Mouse (Mus musculus) small intestine, adult 2 months (tissue): Measurements from ENCODE around the gene Xpo5. TPM values are rescaled to one million over a fixed set of nuclear protein-coding genes. Genes with fewer than 3 reads are reported as not detected.
A peak's percentile ranks its signal among the peaks of the same experiment; 100 is the strongest.

Source experiments
- H3K27ac ChIP-seq: fragments of 200-500 bp; 2 replicates; pipeline ENCODE4 v1.5.1; 2012; ENCODE audit warnings: low read depth, low read length, control low read depth, inconsistent platforms; ENCODE audit not compliant: insufficient read depth
- H3K27me3 ChIP-seq: fragments of 200-500 bp; 2 replicates; pipeline ENCODE4 v1.6.1; 2012; ENCODE audit warnings: mild to moderate bottlenecking, moderate library complexity, low read length, inconsistent platforms; ENCODE audit not compliant: control insufficient read depth, insufficient read depth
- H3K36me3 ChIP-seq: fragments of 200-500 bp; 2 replicates; pipeline ENCODE4 v1.6.1; 2012; ENCODE audit warnings: mild to moderate bottlenecking, low read length, control low read depth, inconsistent platforms; ENCODE audit not compliant: control insufficient read depth, insufficient read depth
- H3K4me1 ChIP-seq: fragments of 200-500 bp; 2 replicates; pipeline ENCODE4 v1.6.1; 2012; ENCODE audit warnings: low read length, inconsistent platforms, mixed read lengths; ENCODE audit not compliant: control insufficient read depth, insufficient read depth, insufficient read length
- H3K4me3 ChIP-seq: fragments of 200-500 bp; 2 replicates; pipeline ENCODE4 v1.5.1; 2012; ENCODE audit warnings: low read depth, mild to moderate bottlenecking, control low read depth, inconsistent platforms, low read length, moderate library complexity
- CTCF ChIP-seq: fragments of 200-500 bp; IDR thresholded peaks from 2 replicates; pipeline ENCODE4 v1.5.1; 2012; ENCODE audit warnings: low read depth, mild to moderate bottlenecking, control low read depth, inconsistent platforms, low read length, moderate library complexity, mixed read lengths; ENCODE audit not compliant: insufficient replicate concordance, insufficient read length; ENCODE audit errors: extremely low read depth
- POLR2A ChIP-seq: fragments of 200-500 bp; IDR thresholded peaks from 2 replicates; pipeline ENCODE4 v1.6.1; 2012; ENCODE audit warnings: low read depth, mild to moderate bottlenecking, control low read depth, inconsistent platforms, low read length, moderate library complexity
- WGBS: fragments of 180-500 bp; shearing (Covaris S2); methylation state at CpG from one replicate; pipeline ENCODE4 v1.1.7; 2018; 5-methylcytosine and 5-hydroxymethylcytosine counted together
- polyA plus RNA-seq: library from polyadenylated mRNA; depleted of rRNA; stranded (reverse); fragments of >200 nt; gene quantifications from 2 replicates; pipeline ENCODE4 v1.2.3, GENCODE M21; 2012

The Xpo5 gene
- polyA plus RNA-seq, 1 experiment, result 8.4 TPM

- Histone ChIP-seq H3K4me1 (peaks cover 34% of the 10 kb centered on the region), H3K36me3 (peaks cover 37% of the 10 kb centered on the region), H3K27ac (peak overlapping the region; percentile 93), H3K4me3 (peak overlapping the region; percentile 41), H3K27me3 (no peaks in the 10 kb centered on the region)
- TF ChIP-seq POLR2A (peak; percentile 46; the same call in 1 of the 2 replicates), CTCF (no peak)
- WGBS, result 35% methylated on average over 10 of the region's 10 CpGs
Measured at GRCm38 (mm10) chr17:46268026-46268720, 65.6 kb downstream of the Xpo5 start.

DNA sequence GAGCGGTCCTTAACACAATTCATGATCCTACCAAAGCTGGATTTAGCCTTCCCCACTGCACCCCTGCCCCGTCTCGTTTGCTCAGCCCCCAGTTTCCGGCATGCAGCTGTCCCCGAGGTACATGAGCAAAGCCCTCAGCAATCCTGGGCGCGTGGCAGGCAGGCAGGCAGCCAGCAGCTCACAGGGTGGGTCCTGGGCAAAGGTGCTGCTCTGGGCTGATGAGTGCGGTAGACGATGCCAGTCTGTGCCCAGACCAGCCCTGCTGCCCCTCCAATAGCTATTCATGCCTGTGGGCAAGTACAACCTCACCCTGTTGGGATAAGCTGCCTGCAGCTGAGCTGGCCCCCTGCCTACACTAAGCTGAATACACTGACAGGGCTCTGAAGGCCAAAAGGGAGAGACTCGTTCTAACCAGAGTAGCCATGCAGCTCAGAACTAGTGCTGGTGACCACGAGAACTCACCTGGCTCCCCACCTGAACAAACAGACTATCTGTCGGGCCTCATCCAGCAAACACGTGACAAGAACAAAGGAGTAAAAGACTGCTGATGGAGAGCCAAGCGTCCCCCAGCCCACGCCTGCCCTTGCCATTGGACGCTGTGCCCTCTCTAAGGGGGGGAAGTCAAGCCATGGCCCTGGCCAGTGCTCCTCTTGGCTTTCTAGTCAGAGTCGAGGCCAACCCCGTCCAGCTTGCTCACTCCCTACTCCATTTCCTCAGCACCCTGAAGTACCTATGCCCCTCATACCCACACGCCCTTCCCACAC is 67.4 kb downstream of the Xpo5 start:
- 27% methylated on average over 19 of the region's 19 CpGs for WGBS
- Histone ChIP-seq H3K4me1 (peaks cover 34% of the 10 kb centered on the region), H3K36me3 (peaks cover 22% of the 10 kb centered on the region; the same call in 1 of the 2 replicates), H3K4me3 (peak overlapping the region; percentile 63), H3K27me3 (no peaks in the 10 kb centered on the region), H3K27ac (peak overlapping the region; percentile 93)
- TF ChIP-seq POLR2A, result no peak; the same call in 1 of the 2 replicates
- no peak for TF ChIP-seq CTCF

GRCm38 (mm10) chr17:46272058-46272457 is 69.5 kb downstream of the Xpo5 start:
- Histone ChIP-seq H3K36me3 (peaks cover 9% of the 10 kb centered on the region; the same call in 1 of the 2 replicates), H3K4me3 (no peak overlapping the region), H3K27ac (no peak overlapping the region), H3K4me1 (peaks cover 23% of the 10 kb centered on the region), H3K27me3 (no peaks in the 10 kb centered on the region)
- no peak for TF ChIP-seq POLR2A
- no peak for TF ChIP-seq CTCF
- WGBS, result 94% methylated on average over 2 of the region's 2 CpGs

DNA sequence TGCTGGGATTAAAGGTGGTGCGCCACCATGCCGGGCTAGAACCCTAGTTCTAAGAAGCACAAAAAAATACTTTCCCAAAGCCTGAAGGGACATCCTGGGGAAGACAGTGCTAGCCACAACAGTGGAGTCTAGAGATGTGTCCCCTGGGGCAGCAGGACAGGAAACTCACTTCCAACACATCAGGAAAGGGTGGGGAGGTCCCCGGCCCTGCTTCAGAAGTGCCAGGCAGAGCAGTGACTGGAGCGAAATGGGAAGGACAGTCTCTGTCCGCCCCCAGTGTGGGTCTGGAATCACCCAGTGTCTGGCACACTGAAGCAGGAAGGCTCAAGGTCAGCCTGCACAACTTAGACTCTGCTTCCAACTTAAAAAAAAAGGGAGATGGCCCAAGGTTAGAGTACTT is 70.1 kb downstream of the Xpo5 start:
- no peaks in the 10 kb centered on the region for H3K27me3 ChIP-seq
- WGBS, result 89% methylated on average over 5 of the region's 5 CpGs
- no peak for TF ChIP-seq CTCF
- TF ChIP-seq POLR2A, result no peak
- H3K4me3 ChIP-seq, result no peak overlapping the region
- H3K27ac ChIP-seq, result no peak overlapping the region
- H3K4me1 ChIP-seq, result peaks cover 18% of the 10 kb centered on the region
- H3K36me3 ChIP-seq, result peaks cover 13% of the 10 kb centered on the region

DNA sequence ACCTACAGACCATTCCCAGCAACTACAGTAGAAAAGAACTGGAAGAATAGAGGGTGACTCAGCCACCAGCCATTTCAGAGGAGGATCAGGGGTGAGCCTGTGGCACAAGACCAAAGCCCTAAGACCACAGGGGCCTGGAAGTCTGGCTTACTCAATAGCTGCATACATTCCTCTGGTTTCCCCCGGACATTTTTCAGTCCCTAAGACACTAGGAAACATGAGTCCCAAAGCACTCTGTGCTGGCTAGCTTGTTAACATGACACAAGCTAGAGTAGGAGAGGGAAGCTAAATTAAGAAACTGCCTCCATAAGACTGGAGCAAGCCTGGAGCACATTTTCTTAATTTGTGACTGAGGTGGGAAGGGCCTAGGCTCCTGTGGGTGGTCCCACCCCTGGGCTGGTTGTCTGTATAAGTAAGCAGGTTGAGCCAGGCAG is 71.2 kb downstream of the Xpo5 start:
- H3K27me3 ChIP-seq, result no peaks in the 10 kb centered on the region
- no peak overlapping the region for H3K4me3 ChIP-seq
- H3K36me3 ChIP-seq, result peaks cover 13% of the 10 kb centered on the region
- WGBS, result 89% methylated on average over 1 of the region's 1 CpGs
- no peak overlapping the region for H3K27ac ChIP-seq
- H3K4me1 ChIP-seq, result peaks cover 9% of the 10 kb centered on the region
- TF ChIP-seq POLR2A (no peak), CTCF (no peak)

- no peak for TF ChIP-seq CTCF
- H3K4me1 ChIP-seq, result peaks cover 7% of the 10 kb centered on the region
- no peak overlapping the region for H3K4me3 ChIP-seq
- H3K36me3 ChIP-seq, result peaks cover 14% of the 10 kb centered on the region
- WGBS, result 84% methylated on average over 6 of the region's 6 CpGs
- H3K27me3 ChIP-seq, result no peaks in the 10 kb centered on the region
- no peak overlapping the region for H3K27ac ChIP-seq
Measured at GRCm38 (mm10) chr17:46274465-46274864, 71.9 kb downstream of the Xpo5 start.

DNA sequence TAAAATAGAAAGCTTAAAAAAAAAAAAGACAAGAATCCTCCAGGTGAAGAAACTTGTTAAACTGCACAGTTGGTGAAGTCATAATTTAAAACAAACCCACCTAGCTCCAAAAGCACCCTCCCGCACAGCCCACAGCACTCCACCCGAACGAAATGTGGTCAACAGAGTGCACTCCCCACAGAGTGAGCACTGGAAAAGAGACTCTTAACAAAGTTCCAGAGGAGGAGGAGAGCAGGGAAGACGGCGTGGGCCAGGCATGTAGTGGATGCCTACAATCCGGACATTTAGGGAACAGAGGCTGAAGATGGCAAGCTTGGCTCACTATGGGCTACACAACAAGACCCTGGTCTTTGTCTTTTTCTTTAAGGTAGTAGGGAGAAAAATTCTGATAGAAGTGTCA is 72.5 kb downstream of the Xpo5 start:
- H3K27me3 ChIP-seq, result no peaks in the 10 kb centered on the region
- no peak overlapping the region for H3K4me3 ChIP-seq
- TF ChIP-seq POLR2A, result no peak
- TF ChIP-seq CTCF, result no peak
- no peak overlapping the region for H3K27ac ChIP-seq
- peaks cover 7% of the 10 kb centered on the region for H3K4me1 ChIP-seq
- WGBS, result 94% methylated on average over 6 of the region's 6 CpGs
- peaks cover 14% of the 10 kb centered on the region for H3K36me3 ChIP-seq
